Mouse (Mus musculus) brain, embryonic 18.5 days (tissue): ENCODE results near the gene Gda.

ENCODE experiments used
- DNase-seq: peaks from one replicate; pipeline ENCODE4 v3.0.0-alpha.2; 2012; ENCODE audit warnings: low read depth, low spot score

The Gda gene

GRCm38 (mm10) chr19:21473345-21473744 is at the start of gene Gda:
Gene Gda (minus strand): TSS chr19:21473445.
- no peak for DNase-seq

GRCm38 (mm10) chr19:21520280-21520679 is 47.0 kb upstream of the Gda start:
- DNase-seq = no peak

DNA sequence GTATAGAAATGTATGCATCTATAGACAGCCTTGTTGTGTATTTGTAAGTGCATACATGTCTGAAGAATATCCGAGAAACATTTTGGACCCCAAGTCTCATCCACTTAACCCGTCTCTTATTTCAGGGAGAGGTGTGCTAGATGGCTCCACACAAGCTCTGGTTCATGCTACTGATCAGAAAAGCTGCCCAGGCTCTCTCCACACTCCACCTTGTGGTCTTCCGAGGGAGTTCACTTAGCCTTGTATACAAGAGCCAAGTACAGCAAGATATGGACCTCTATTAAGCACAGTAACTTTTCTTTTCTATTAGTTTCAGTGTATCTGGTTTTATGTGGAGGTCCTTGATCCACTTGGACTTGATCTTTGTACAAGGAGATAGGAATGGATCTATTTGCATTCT is 36.9 kb upstream of the Gda start:
- DNase-seq = no peak

- no peak for DNase-seq
Observed at GRCm38 (mm10) chr19:21507561-21508232, 34.5 kb upstream of the Gda start.

- DNase-seq = no peak
Observed at GRCm38 (mm10) chr19:21507133-21507532, 33.9 kb upstream of the Gda start.

- DNase-seq = no peak
Observed at GRCm38 (mm10) chr19:21504716-21505115, 31.5 kb upstream of the Gda start.

- DNase-seq = no peak
Observed at GRCm38 (mm10) chr19:21499394-21499983, 26.2 kb upstream of the Gda start.

DNA sequence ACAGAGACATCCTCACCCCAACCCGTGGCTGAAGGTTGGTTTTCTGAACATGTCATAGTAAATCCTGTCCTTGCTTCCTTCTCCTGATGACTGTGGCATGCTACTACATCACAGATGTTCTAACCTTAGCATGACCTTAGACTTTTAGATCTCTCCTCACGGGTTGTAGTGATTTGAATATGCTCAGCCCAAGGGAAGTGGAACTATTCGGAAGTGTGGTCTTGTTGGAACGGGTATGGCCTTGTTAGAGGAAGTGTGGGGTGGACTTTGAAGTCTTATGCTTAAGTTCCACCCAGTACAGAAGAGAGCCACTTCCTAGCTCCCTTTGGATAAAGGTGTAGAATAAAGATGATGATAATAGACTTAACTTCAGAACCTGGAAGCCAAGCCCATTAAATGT is 22.6 kb upstream of the Gda start:
- no peak for DNase-seq

DNA sequence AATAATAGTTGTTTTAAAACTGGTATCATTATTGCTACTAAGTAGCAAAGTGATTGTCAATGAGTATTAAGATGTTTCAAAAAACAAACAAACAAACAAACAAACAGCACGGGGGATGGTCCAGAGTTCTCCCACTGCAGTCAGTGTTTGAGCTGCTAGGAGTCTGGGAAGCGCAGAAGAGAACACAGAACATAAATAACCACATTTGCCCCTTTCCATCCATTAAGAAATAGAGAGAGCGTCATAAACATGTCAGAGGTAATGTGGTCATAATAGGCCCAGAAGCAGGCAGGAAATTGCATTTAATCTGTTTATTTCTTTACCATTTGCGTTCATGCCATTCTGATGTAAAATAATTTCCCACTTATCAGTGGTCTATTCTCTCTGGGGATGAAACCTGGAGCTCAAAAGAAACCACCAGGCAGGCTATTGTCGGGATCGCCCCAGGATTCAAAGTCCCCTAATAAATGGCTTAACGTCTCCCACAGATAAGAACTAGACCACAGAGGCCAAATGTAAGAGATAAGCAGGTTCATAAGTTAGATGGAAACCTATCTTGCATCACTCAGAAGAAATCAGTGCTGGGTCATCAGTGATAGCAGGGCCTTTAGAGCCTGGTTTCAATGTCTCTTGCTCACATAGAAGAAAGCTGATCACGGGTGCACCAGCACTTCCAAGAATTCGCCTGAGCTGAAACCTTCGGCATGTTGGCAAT is 20.7 kb upstream of the Gda start:
- no peak for DNase-seq

DNA sequence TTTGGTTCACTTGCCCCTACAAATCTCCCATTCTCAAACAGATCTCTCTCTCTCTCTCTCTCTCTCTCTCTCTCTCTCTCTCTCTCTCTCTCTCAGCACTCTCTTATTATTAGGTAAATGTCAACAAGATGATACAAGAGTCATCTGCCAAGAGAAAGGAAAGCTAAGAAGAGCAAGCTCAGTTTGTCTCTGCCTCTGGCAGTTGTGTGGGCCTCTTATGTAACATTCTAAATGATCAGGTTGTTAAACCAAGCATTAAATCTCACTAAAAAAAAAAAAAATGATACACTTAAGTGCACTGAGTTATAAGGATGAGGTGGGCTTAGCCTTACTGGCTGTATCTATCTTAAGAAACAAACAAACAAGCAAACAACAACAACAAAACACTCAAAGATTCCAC is 18.1 kb upstream of the Gda start:
- no peak for DNase-seq

DNA sequence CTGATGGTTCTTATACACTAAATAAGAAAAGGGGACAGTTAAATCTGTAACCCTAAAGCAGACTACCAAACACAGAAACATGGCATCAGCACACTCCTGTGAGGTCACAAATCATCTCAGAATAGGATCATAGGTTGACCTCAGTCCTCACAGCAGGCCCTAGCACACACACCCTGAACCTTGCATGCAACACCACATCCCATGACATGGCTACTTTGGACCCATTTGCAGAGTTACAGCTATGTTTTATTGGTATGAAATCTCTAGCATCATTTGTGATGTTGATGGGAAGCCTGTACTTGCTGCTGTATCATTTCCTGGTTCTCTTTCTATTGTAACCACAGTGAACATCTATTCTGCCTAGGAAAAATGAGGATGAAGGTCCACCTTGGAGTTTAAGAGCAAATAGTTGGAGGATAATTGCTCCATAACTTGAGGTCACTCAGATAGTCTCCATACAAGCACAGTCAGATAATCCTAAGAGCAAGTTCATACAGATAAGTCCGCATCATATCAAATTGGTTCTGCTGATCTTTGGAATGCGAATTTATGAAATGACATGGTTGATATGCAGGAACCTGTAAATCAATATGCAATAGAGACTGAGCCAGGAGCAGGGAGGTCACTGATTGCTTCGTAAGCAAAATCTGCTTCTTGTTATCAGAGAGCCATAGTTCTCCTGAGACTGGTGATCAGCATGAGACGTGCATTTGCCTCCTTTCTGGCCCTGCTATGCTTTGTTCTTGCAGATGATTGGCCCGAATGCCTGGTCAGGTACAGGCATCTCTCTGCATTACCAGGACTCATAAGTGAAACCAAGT is 14.1 kb upstream of the Gda start:
- DNase-seq = no peak

DNA sequence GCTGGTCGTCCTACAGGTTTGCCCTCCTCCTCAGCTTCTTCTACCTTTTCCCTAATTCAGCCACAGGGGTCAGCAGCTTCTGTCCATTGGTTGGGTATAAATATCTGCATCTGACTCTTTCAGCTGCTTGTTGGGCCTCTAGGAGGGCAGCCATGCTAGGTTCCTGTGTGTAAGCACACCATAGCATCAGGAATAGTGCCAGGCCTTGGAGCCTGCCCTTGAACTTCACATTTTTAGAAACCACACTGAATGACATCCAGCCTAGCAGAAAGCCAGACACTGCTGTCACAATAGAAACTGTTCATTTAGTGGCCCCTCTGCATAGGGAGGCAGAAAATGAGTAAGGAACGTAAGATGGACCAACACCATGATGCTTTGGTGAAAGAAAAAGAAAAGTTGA is 8.9 kb upstream of the Gda start:
- DNase-seq = no peak

DNA sequence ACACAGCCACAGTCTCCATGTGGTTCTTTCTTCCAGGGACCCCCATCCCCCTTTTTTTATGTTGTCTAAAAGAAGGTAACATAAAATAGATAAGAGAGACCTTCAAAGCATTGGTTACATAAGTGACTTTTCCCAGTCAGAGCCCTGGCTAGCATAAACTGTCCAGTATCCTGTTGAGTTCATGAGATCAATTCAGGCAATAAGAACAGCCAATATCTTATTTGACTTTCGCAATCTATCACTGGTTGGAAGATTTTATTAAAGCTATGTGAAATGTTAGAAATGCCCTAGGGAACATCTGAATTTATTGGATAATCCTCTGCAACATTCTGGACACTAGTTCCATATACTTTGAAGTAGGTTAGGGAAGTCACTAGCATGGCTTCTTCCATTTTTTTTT is 7.8 kb upstream of the Gda start:
- DNase-seq = no peak

DNA sequence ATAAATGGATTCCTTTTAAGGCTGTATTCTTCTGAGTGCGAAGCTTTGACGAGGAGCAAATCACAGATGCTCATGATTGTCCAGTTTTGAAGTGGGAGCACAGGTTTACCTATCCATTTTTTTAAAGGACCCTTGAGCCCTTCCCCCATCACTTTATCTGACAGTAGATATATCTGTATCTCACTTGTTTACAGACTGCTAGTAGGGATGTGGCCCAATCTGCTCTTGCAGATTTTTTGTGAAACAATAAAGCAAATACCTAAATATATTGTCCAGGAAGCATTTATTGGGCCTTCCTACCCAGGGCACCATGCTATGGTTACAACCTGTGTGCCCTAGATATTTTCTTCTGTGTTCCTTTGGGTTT is 6.8 kb upstream of the Gda start:
- no peak for DNase-seq

- peak; percentile 70 for DNase-seq
Observed at GRCm38 (mm10) chr19:21479183-21480052, 6.2 kb upstream of the Gda start.

DNA sequence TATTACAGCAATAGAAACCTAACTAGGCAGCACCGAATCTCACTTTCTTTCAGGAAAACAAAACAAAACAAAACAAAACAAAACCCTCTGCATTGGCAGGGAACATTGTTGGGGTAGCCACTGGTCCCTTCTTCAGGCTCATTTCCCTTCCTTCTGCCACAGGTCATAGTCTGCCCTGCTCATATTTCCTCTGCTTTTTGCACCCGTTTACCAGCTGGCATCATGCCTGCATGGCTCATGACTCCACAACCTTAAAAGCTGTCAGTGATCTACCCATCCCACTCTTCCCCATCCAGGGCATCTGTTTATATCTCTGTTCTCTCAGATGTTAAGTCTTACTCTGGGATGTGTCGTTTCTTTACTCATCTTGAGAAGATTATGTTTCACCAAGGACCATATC is 5.3 kb upstream of the Gda start:
- DNase-seq = no peak

DNA sequence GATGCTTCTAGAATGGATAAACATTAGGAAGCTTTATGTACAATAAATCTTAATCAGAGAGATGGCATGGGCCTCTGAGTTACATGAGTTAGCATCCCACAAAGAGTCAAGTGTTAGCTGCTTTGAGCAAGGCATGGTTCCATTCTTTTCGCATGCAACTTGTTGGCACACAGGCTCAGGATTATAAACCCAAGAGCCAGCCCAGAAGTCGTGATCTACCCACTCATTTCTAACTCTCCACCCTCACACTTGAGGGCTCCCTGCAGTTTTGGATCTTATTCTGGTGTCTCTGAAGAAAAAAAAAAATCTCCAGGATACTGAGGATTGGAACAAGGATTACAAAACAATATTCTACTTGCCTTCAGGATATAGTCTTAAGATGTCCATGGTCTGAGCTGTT is 4.5 kb upstream of the Gda start:
- no peak for DNase-seq

- DNase-seq = no peak
Observed at GRCm38 (mm10) chr19:21476782-21477181, 3.5 kb upstream of the Gda start.

DNA sequence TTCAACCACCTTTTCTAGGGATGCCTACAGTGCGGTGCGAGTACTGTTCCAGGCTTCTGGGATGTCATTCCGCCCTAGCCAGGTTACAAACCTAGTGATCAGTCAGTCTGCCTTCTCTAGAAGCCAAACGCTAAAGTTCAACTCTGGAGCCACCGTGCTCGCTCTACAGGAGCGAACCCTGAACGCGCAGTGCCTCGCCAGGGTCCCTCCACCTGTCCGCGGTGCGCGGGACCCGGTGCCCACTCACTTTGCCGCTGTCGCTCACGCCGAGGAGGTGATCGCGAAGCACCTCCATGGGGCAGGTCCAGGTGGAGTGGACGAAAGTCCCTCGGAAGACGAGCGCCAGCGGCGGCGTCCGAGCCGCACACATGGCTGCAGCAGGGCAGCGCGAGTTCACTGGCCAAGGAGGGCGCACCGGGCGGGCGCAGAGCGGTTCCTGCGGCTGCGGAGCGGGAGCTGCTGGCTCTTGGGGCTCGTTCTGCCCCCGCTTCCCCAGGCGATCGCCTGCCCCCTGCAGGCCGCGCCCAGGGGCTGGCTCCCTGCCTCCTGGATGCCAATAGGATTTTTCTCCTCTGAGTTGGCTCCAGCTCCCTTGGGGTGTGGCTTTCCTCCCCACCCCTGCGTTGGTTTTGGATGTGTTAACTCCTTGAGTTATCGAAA is 994 bp downstream of the Gda start:
- DNase-seq = no peak

GRCm38 (mm10) chr19:21461221-21461960 is 11.9 kb downstream of the Gda start:
- no peak for DNase-seq
